Mouse (Mus musculus) lung, adult 2 months (tissue): Measurements from ENCODE around the gene Tnfsf13b. TPM values are rescaled to one million over a fixed set of nuclear protein-coding genes. Genes with fewer than 3 reads are reported as not detected.

Source experiments
- DNase-seq: peaks from one replicate; pipeline ENCODE4 v3.0.0; 2022
- H3K4me1 ChIP-seq: fragments of 200-500 bp; 2 replicates; pipeline ENCODE4 v1.6.1; 2011; ENCODE audit warnings: low read length; ENCODE audit not compliant: control insufficient read depth, insufficient read depth
- H3K4me3 ChIP-seq: fragments of 200-500 bp; replicated peaks from 2 replicates; pipeline ENCODE3; 2011; ENCODE audit warnings: low read depth, mild to moderate bottlenecking, control low read depth, low read length; ENCODE audit errors: extremely low read depth
- CTCF ChIP-seq: fragments of 200-500 bp; IDR thresholded peaks from 2 replicates; pipeline ENCODE4 v1.5.1; 2011; ENCODE audit warnings: mild to moderate bottlenecking, low read length, control low read depth; ENCODE audit not compliant: insufficient read depth
- POLR2A ChIP-seq: fragments of 200-500 bp; IDR thresholded peaks from 2 replicates; pipeline ENCODE4 v1.6.1; 2011; ENCODE audit warnings: low read depth, mild to moderate bottlenecking, control low read depth, low read length, borderline replicate concordance; ENCODE audit errors: extremely low read depth
- WGBS: fragments of 180-500 bp; shearing (Covaris S2); methylation state at CpG from one replicate; pipeline ENCODE4 v1.1.7; 2018; 5-methylcytosine and 5-hydroxymethylcytosine counted together
- polyA plus RNA-seq: library from polyadenylated mRNA; depleted of rRNA; stranded (reverse); fragments of >200 nt; gene quantifications from 2 replicates; pipeline ENCODE4 v1.2.3, GENCODE M21; 2012; rRNA removed

The Tnfsf13b gene
- 24.6 and 25.0 TPM in 2 replicates for polyA plus RNA-seq

DNA sequence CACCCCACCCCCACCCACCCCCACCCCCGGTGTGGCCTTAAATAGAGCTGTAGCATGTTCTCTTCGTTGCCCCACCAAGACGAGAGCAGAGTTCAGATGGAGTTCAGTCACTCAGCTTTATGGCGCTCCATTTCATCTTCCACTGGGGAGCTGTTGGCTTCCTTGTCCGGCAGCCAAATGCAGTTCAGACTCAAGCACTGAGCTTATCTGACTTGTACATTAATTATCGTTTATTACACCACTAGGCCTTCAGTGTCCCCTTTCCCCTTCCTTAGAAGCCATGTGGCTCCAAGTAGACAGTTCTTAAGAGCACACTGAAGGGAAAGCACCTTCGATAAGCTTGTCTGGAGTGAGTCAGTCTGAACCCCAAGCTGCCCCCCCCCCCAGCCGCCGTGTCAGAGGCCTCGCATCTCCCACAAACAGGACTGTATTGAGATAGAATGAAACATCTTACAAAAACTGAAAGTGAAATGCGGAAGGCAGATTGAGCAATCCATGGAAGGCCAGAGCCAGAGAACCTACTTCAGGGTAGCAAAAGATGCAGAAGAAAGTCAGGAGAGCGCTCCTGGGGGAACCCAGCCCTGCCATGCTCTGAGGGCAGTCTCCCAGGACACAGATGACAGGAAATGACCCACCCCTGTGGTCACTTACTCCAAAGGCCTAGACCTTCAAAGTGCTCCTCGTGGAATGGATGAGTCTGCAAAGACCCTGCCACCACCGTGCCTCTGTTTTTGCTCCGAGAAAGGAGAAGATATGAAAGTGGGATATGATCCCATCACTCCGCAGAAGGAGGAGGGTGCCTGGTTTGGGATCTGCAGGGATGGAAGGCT, at the start of gene Tnfsf13b:
Gene Tnfsf13b, plus strand, starts transcription at position 312 of the 830 bp plus-strand sequence.
- no peaks in the 10 kb centered on the region; the same call in 1 of the 2 replicates for H3K4me1 ChIP-seq
- TF ChIP-seq POLR2A = no peak
- TF ChIP-seq CTCF = no peak
- 50% methylated on average over 16 of the region's 16 CpGs for WGBS
- DNase-seq = peak; percentile 12
- peak within 1 kb of the TSS; percentile 77 for H3K4me3 ChIP-seq

DNA sequence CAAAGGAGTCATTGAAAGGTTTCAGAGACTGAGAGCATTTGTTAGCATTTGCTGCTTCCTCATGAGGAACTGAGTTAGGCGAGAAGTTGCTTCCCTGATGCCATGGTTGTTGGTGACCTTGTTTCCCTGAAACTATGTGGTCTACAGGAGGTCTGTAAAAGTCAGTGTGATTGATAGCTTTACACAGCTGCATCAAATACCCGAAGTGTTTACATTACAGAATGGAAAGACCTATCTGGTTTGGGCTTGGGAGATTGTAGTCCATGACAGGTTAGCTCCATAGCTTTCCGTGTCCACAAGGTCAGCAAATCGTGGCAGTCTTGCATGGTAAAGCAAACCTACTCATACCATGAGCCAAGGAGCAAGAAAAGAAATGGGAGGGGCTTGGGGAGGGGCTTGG, 47.9 kb upstream of the Tnfsf13b start:
- TF ChIP-seq POLR2A = no peak
- no peak for TF ChIP-seq CTCF
- 46% methylated on average over 4 of the region's 4 CpGs for WGBS
- DNase-seq = no peak
- no peak overlapping the region for H3K4me3 ChIP-seq
- H3K4me1 ChIP-seq = no peaks in the 10 kb centered on the region

- H3K4me1 ChIP-seq = no peaks in the 10 kb centered on the region
- no peak for TF ChIP-seq POLR2A
- TF ChIP-seq CTCF = no peak
- WGBS = 90% methylated on average over 2 of the region's 2 CpGs
- no peak overlapping the region for H3K4me3 ChIP-seq
- DNase-seq = no peak
These were observed 46.3 kb upstream of the Tnfsf13b start for GRCm38 (mm10) chr8:9959919-9960318.

- TF ChIP-seq CTCF (no peak), POLR2A (no peak)
- DNase-seq = no peak
- peaks cover 3% of the 10 kb centered on the region for H3K4me1 ChIP-seq
- 91% methylated on average over 9 of the region's 9 CpGs for WGBS
- no peak overlapping the region for H3K4me3 ChIP-seq
These were observed 34.4 kb upstream of the Tnfsf13b start for GRCm38 (mm10) chr8:9971866-9972265.

DNA sequence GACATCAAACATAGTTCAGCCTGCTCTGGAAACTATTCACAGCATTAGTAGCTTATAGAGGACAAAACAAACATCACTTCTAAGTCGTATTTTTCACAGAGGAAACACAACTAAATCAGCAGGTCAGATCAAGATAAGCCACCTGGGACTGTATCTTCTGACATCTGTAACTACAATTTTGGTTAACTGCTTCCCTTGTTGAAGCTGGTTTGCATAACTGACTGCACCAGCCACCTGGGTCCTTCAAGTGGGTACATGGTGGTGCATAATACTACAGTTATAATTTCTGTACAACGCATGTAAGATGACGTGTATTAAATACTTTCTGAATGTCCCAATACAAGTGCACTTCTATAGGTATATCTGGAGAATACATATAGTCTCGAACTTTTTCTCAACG, 31.0 kb upstream of the Tnfsf13b start:
- Histone ChIP-seq H3K4me3 (peak overlapping the region; percentile 99), H3K4me1 (peaks cover 13% of the 10 kb centered on the region)
- WGBS = 23% methylated on average over 5 of the region's 5 CpGs
- TF ChIP-seq CTCF (no peak), POLR2A (no peak)
- DNase-seq = no peak

- TF ChIP-seq CTCF (peak; percentile 87), POLR2A (peak; percentile 70; the same call in 1 of the 2 replicates)
- DNase-seq = peak; percentile 95
- under 1% methylated on average over 47 of the region's 47 CpGs for WGBS
- peak overlapping the region; percentile 99 for H3K4me3 ChIP-seq
- peaks cover 13% of the 10 kb centered on the region for H3K4me1 ChIP-seq
These were observed 30.2 kb upstream of the Tnfsf13b start for GRCm38 (mm10) chr8:9975898-9976611.

DNA sequence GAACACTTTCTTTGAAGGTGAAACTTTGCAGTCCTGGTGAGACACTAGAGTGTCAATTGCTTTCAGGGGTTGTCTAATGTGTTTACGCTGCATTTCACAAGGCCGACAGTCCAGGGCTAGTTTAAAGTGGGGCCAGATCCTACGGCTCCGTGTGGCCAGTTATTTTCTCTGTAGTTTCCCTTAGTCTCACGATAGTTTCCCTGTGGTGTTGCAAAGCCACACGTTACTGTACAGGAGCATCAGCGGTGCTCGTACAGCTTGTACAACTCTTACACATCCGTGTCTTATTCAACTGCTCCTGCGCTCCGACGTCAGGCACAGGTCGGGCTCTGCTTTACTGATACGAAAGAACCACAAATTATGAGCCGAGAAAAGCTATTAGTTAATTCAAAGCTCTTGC, 29.3 kb upstream of the Tnfsf13b start:
- TF ChIP-seq CTCF = no peak
- TF ChIP-seq POLR2A = no peak
- H3K4me3 ChIP-seq = peak overlapping the region; percentile 3
- peaks cover 13% of the 10 kb centered on the region for H3K4me1 ChIP-seq
- WGBS = 34% methylated on average over 15 of the region's 15 CpGs
- peak; percentile 12 for DNase-seq

- peak; percentile 71; the same call in 1 of the 2 replicates for TF ChIP-seq POLR2A
- TF ChIP-seq CTCF = no peak
- Histone ChIP-seq H3K4me3 (peak within 1 kb of the TSS; percentile 69), H3K4me1 (peaks cover 13% of the 10 kb centered on the region)
- peak; percentile 100 for DNase-seq
- under 1% methylated on average over 68 of the region's 68 CpGs for WGBS
These were observed 28.5 kb upstream of the Tnfsf13b start, which contains the start of the genes Lig4 and Abhd13 for GRCm38 (mm10) chr8:9977573-9978314. TSS of gene Lig4 (minus strand) at chr8:9977686. TSS of gene Abhd13 (plus strand) at chr8:9977707.

DNA sequence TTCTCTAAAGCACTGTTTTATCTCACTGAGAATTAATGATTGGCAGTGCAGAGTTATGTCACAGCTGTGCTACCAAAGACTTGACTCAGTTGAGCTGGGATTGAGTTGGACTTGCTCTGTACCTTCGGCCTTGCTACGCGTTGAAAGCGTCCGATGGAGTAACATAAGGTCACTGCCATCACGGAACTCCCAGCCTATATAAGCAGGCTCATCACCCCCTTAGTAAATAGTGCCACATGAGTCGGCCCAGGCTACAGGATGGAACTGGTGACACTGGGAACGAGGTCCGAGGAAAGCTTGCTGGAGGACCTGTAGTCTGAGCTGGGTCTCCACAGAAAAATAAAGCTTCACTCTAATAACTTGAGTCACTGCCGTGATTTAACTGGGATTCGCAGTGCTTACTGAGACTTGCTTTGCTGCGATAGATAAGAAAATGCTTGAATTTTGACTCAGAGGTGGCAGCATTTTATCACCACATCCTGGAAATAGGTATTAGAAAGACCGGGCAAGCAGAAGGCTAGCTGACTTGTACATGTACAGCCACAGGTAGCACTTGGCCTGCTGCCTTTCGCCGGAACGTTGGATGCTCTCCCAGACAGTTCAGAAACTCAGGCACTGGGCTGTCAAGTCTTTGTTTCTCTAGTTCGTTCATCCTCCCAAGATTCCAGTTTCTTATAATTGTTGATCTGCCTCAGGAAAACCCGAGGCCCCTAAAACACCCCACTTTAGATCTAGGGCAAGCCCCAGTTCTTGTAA, 27.6 kb upstream of the Tnfsf13b start:
- 37% methylated on average over 18 of the region's 18 CpGs for WGBS

More for the DNA sequence above, 27.6 kb upstream of the Tnfsf13b start:
- peaks cover 13% of the 10 kb centered on the region for H3K4me1 ChIP-seq
- no peak for TF ChIP-seq POLR2A
- TF ChIP-seq CTCF = no peak
- DNase-seq = no peak
- H3K4me3 ChIP-seq = peak overlapping the region; percentile 69
